Mouse (Mus musculus): ENCODE results near the gene Pemt. TPM values are rescaled to one million over a fixed set of nuclear protein-coding genes. Genes with fewer than 3 reads are reported as not detected.

The Pemt gene
- total RNA-seq, 2 experiments from 2014 or later, result 7.7 to 20.6 TPM

DNA sequence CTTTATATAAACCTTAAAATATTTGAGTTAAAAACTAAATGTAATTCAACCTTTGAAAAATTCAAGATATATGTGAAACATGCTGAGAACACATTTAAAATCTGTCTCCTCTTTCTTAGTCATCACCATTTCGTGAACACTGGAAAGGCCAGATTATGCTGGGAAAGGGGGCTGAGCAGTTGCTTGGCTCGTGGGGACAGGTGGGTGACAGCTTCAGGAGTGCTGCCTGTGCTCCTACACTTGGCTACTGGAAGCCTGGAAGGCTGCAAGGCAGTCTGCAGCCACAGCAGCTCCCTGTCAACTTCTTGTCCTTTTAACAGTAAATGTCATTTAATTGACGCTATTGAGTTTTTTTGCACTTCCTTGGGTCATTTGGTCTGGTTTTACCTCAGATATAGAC, 40.4 kb downstream of the Pemt start:
- ATAC-seq (replicated peaks; ENCODE audit: poor library complexity), result no peak

DNA sequence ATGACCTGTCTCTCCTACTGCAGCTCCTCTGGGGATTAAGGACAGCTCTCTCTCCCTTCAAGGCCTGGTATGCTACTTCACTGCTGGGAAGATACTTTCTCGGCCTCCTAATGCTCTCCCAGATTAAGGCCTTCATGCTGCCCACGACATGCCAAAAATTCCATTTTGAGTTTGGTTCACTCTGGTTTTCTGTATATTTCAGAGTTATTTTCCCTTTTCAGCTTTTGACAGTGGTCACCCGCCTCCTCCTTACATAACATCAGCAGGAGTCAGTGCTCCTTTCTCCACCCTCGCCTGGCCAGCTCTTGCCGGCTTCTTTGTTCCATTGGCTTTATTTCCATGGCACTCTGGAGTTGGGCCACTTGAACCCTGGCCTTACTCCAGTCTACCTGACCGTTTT, 41.6 kb downstream of the Pemt start:
- no peak for ATAC-seq (replicated peaks; ENCODE audit: poor library complexity)

DNA sequence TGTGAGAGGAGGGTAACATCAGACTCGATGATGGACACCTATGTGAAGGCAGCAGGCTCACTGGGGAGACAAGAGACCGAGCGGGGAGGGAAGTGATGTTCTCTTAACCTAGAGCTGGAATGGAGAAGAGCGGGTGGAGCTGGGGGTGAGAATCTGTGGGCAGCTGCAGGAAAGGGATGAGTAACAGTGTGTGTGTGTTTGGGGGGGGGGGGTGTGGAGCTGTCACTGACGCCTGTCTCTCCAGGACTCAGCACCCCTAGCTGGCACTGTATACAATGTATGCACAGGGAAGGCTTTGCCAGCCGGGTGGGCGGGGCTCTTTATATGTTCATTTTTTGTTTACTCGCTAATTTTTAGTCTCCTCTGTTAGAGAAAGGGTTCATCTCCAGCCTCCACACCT, 42.5 kb downstream of the Pemt start:
- ATAC-seq (replicated peaks; ENCODE audit: poor library complexity), result no peak

DNA sequence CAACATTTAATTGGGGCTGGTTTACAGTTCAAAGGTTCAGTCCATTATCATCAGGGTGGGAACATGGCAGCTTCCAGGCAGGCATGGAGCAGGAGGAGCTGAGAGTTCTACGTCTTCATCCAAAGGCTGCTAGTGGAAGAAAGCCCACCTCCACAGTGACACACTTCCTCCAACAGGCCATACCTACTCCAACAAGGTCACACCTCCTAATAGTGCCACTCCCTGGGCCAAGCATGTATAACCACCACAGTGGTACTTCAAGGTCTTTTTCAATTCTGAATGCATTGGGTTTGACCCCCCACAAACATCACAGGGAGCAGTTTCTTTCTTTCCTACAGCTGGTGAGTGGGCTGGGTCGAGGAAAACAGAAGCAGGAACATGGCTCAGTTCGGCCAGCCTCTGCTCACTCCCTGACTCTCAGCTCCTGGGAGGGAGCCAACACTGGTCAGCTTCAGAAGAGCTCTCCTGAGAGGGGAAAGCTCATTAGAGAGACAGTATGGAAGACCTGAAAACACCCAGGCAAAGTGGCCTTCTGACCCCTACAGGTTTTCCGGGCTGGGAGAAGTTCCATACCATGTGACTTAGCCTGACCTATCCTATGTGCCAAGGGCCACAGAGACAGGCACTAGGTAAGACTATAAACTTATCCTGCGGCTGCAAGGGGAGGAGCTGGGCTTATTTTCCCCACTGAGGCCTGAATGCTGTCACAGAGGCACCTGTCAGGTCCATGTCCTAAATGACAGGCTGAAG, 44.9 kb downstream of the Pemt start:
- no peak for ATAC-seq (replicated peaks; ENCODE audit: poor library complexity)

DNA sequence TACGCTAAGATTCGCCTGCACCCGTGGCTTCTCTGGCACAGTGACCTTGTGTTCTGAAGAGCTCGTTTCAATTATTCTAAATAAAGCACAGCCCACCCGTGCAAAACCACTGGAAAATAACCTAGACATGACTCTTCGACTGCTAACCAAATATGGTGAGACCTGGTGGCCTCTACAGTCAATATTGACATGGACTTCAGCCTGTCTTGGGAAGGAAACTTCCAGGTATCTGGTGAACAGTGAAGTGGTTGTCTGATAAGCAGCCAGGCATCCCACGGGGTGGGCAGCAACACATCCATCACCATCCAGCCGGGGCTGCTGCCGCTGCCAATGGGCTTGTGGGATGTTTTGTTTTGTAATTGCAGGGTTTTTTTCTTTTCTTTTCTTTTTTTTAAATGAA, 52.0 kb downstream of the Pemt start:
- ATAC-seq (replicated peaks; ENCODE audit: poor library complexity), result no peak

DNA sequence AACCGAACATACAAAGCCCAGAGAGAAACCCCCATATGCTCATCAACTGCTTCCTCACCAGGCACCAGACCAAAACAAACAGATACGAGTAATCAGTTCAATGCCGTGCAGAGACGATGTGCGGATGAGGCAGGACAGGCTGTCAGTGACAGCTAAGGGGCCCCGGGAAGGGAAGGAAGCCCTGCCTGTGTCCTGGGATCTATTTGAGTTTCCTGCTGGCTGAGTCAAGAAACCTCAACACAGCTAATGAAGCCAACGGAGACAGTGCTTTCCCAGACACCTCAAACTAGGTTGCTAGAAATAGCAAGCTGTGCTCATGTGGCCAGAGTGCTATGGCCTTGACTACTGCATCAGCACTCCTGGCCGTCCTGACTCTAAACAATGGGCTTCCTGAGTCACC, 54.9 kb downstream of the Pemt start:
- no peak for ATAC-seq (replicated peaks; ENCODE audit: poor library complexity)

DNA sequence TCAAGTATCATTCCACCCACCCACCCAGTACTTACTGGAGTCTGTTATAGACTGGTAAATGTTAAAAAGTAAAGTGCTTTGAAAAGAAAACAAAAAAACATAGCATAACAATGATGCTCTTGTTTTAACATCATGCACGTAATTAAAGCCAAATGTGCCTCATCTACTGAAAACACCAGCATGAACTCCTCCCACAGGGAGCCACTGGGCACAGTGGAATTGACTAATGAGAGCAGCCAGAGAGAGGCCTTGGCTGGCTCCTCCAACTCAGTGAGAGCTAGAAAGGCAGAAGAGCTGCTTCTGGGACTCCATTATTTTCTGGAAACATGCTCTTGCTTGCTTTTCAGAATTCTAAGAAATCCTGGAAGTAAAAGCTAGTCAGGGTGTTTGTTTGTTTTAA, 56.9 kb downstream of the Pemt start:
- ATAC-seq (replicated peaks; ENCODE audit: poor library complexity), result no peak

DNA sequence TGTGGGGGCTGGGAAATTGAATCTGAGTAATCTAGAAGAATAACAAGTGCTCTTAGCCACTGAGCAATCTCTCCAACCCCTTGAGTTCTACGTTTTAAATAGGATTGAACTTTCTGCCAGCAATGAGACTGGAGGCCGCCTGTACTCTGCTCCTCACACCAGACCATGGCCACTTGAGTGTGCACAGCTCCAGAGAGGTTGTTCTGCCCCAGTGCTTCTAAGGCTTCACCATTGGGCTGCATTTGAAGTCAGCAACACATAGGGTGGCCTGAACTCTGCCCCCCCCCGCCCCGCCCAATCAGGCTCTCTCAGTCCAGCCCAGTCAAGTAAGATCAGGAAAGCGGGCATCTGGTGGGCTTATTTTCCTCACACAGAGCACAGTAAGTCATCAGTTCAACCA, 68.5 kb downstream of the Pemt start:
- no peak for ATAC-seq (replicated peaks; ENCODE audit: poor library complexity)

DNA sequence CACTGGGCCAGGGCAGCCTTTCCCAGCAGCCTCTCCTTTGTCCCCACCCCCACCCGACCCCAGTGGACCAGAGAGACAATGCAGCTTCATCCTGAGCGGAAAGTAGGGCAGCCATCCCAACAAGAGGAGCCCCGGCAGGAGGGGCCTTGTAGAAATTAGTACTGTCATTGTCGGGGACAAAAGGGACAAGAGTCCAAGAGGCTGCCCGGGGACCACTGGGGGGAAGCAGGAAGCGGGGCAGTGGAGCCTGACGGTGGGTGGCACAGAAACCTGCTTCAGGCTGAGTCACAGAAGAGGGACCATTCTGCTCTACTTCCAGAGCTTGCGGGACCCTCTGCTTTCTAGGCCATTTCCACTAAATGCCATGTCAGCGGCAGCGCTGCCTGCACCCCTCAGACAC, 71.0 kb downstream of the Pemt start:
- ATAC-seq (replicated peaks; ENCODE audit: poor library complexity), result no peak

DNA sequence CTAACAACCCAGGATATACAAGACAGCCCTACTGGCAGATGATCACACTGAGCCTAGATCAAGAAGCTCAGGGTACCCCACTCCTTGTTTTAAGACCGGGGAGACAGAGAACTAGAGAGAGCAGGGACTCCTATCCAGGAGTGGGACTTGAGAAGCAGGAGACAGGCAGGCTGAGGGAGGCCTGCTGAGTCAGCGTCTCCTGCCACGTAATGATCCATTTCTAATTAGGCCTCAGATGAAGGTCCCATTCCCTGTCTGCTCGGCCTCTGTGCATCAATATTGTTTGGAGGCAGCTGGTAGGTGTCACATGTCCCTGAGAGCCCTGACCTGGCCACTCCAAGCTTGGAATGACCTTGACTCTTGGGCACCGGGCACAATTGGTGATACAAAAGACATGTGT, 72.9 kb downstream of the Pemt start:
- no peak for ATAC-seq (replicated peaks; ENCODE audit: poor library complexity)

DNA sequence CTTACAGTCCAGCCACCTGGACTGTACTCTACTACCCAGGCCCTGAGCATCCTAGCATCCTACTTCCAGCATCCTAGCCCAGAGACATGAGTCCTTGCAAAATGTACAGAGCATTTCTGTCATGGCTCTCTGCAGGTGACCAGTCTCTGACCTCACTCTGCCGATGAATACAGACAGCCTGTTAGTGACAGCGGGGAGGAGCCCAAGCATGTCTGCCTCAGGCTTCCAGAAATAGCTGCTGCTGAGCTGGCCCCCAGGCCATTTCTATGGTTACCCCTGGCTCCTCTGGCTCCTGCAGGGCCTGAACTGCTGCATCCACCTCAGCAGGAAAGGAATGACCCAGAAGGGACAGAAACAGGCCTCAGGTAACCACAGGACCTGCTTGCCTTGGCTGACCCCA, 74.6 kb downstream of the Pemt start:
- ATAC-seq (replicated peaks; ENCODE audit: poor library complexity), result no peak

DNA sequence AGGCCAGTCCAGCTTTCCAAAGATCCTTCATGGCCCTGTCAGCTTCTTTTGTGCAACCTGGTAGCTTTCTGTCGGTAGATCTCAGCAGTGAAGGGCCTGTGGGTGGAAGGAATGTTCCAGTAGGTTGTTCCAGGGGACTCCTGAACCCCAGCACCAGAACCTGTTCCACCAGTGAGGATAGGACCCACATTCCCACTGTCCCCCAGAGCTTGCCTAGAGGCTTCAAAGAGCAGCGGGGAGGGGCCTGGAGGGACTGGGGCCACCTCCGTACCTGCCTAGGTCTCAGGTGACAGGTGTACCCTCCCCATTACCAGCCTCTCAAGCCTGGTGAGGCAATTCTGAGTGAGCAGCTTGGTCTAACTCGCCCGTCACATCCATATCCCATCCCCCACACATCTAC, 75.5 kb downstream of the Pemt start:
- no peak for ATAC-seq (replicated peaks; ENCODE audit: poor library complexity)

DNA sequence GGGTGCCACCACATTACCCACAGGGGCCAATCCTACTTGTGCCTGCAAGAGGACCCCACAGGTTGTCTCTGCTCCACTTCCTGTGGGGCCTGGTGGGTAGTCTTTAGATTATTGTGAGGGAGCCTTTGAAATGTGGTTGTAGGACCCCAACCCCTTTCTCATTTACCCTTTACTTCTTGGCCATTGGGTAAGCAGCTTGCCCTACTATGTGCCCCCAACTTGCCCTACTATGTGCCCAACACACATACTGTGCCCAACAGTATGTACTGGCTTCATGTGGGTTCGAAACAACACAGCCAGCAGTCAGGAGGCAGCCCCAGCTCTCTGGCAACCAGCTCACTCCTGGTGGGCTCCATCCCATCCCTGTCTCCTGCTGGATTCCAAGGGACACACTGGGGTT, 78.5 kb downstream of the Pemt start:
- ATAC-seq (replicated peaks; ENCODE audit: poor library complexity), result no peak

DNA sequence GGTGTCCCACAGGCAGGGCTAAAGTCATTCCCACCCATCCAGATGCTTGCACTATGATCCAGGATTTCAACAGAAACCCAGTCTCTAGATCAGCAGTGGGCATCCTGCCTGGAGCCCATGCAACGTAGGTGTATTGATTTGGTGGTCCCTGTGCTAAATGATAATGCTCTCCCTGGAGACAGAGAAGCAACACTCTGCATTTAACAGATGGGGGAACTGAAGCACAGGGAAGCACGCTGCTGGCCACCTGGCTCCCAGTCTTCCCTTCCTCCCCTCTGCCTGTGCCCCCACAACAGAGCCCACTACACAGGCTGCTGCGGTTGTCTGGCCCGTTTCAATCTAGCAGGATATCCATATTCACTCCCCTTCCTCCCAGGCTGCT, 80.2 kb downstream of the Pemt start:
- ATAC-seq (replicated peaks; ENCODE audit: poor library complexity), result no peak

DNA sequence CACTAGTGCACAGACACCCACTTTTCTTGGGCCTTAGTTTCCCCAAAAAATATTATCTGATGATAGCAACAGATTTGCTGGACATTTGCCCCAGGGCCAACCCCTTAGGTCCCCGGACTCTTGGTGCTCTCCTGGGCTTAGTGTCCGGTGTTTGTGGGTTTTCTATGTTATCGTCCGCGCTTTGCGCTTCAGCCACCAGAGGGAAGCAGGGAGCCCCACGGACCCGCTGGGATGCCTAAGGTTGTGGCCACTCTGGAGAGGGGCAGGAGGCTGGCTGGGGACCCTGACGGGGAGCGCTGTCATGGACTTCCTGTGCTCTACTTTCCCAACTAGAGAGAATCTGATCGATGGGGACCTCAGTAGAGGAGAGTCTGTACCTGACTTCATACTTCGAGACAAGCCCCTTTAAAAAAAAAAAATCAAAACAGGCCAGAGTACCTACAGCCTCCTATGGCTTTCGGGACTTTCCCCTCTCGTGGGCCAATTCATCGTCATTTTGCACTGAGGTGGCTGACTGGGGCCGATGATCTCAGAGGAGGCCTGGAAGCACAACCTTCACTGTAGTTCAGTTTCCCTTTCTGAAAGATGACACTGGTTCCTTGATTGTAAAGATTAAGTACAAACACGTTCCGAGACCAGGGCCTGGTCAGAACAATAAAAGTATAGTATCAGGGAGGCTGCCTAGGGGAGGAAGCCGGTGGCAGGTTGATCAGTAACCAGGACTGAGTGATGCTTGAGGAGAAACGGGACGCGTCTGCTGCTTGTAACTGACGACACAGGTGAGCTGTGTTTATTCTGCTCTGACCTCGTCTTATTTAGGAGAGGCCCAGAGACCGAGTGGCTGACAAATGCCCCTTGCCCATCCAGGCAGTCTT, 80.8 kb downstream of the Pemt start:
- peak; percentile 81 for ATAC-seq (replicated peaks; ENCODE audit: poor library complexity)

DNA sequence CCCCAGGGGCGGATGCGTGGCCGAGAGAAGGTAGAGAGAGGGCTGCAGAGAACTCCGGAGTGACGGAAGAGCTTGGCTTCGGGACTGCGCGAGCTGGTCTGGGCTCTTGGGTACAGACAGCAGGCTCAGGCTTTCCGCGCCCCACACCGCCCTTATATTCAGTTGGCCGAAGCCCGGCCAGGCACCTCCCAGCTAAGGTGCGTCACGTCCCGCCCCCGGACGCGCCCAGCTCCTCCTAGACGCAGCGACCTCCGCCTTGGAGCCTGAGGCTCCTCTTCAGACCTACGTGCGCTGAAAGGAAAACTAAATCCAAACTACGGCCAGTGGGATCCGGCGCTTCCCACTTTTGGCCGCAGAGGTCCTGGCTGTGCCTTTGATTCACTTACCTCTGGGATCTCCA, 81.5 kb downstream of the Pemt start, which contains the start of gene Rasd1:
Gene Rasd1 (minus strand): TSS at position 127 of the 400 bp plus-strand sequence.
- peak; percentile 84 for ATAC-seq (replicated peaks; ENCODE audit: poor library complexity)

DNA sequence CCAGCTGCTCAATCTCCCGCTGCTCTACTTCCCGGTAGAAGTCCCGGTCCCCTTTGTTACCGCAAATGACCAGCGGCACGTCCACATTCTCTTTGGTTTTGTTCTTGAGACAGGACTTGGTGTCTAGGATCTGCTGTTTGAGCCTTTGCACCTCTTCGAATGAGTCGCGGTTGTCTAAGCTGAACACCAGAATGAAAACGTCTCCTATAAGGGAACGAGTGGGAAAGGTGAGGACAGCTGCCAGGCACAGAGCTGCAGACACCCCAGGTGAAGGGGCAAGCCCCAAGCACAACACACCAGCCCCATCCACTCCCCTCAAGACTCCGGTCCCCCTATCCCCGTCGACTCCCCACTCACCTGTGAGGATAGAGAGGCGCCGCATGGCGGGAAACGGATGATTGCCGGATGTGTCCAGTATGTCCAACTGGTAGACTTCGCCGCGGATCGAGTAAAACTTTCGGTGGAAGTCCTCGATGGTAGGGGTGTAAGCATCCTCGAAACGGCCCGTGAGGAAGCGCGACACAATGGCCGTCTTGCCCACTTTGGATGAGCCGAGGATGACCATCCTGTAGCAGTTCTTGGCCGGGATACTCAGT, 82.0 kb downstream of the Pemt start:
- ATAC-seq (replicated peaks; ENCODE audit: poor library complexity), result 0 out of 2 replicates have a peak, but pooled peaks have one; percentile 1

DNA sequence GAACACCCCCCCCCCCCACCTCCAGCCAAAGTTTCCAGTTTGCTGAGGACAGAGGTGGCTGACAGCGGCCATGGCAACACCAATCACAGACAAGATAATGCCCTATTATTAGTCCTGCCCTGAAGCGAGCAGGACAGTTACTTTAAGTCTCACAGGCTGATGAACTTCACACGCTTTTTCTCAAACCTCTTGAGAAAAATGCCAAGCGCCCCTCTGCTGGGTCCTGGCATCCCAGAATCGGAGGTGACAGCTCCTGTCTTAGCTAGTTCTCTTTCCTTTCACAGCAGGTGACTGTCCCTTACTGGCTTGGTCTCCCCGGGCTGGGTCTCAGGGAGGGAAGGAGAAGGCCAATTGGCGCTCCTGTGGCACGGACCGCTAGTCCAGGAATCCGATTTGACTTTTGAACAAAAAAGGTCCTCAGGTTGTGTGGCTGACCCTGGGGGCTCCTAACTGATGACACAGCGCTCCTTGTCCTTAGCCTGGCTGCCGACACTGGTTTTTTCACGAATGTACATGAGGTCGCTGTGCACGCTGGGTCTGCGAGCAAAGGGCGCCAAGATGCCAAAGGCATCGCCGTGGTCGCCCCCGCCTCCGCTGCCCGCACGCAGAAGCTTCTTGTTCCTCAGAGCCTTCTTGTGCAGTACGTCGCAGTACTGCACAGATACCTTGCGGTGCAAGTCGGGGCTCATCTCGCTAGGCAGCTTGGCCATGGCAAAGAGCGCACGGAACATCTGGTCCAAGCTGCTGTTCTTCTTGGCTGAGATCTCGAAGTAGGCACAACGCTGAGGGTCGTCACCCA, 82.7 kb downstream of the Pemt start:
- no peak for ATAC-seq (replicated peaks; ENCODE audit: poor library complexity)

DNA sequence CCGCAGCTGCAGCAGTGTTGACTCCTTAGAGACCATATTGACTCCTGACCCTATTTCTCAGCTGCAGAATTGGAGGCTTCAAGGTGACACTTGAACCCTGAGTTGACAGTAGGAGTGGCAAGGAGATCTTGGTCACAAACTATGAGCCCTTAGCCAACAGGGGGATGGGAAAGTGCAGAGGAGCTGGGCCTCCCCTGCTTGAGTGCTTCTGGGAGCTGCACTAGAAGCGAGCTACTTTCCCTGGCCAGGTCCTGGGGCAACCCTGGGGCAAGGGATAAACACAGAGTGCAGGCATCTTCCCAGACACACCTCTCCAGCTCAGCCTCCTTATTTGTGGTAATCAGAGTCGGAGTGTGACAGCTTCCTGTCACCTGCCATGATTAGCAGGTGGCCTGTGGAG, 83.7 kb downstream of the Pemt start:
- no peak for ATAC-seq (replicated peaks; ENCODE audit: poor library complexity)

DNA sequence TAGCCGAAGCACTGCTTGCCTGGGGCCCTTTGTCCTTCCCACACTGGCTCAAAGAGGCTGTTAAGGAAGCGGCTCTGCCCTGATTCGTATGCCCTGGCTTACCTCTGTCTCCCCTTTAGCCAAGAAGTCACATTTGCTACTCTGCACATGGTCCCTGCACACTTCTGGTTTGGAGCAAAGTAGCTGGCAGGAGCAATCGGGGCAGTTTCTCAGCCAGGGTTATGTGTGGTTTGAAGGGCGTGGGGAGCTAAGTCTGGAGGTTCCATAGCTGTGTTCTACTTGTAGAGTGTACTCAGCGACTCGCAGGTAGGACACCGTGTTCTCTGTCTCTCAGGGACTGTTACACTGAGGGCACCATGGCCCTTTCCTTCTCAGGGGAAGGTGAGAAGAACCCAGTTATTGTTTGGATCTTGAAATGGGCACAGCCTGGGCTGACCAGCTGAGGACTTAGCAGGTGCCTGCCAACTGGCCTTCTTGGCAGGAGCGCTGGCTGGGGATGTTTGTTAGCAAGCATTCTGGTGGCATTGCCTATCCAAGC, 84.9 kb downstream of the Pemt start:
- ATAC-seq (replicated peaks; ENCODE audit: poor library complexity), result no peak

All from megakaryocyte progenitor cell, adult 5-6 weeks (primary cell).